Mouse (Mus musculus): Measurements from ENCODE around the gene Hexa. TPM values are rescaled to one million over a fixed set of nuclear protein-coding genes. Genes with fewer than 3 reads are reported as not detected.

Gene Hexa
- polyA plus RNA-seq, 1 experiment from 2014 or later: 31.0 TPM

GRCm38 (mm10) chr9:59610950-59611349 is 71.6 kb downstream of the Hexa start:
- no peak overlapping the region for H3K27ac ChIP-seq (ENCODE audit: low read depth)
- no peak for DNase-seq
- no peak overlapping the region for H3K4me3 ChIP-seq (ENCODE audit: low read depth, low read length)
- ATAC-seq: no peak
- H3K4me1 ChIP-seq (ENCODE audit: insufficient read depth): no peaks in the 10 kb centered on the region
- 77% methylated on average over 2 of the region's 2 CpGs for WGBS (ENCODE audit: insufficient replicate concordance)
- no peak for TF ChIP-seq CTCF (IDR thresholded peaks at IDR 0.05; ENCODE audit: low read depth)
- TF ChIP-seq EP300 (IDR thresholded peaks at IDR 0.05; ENCODE audit: low read depth): no peak
- H3K9ac ChIP-seq (replicated peaks): no peak overlapping the region
- H3K27me3 ChIP-seq (ENCODE audit: insufficient read depth, low read length): peaks cover 19% of the 10 kb centered on the region; the same call in 1 of the 2 replicates
- no peak overlapping the region for H3K4me2 ChIP-seq (ENCODE audit: low read depth, low read length)
- no peaks in the 10 kb centered on the region for H3K9me3 ChIP-seq (ENCODE audit: low read length)
- no peaks in the 10 kb centered on the region for H3K36me3 ChIP-seq (replicated peaks; ENCODE audit: insufficient read depth, low read length)

Other genes with a start within 250 kb of the Hexa start
- 24.1 and 24.6 TPM in 2 replicates for gene Adpgk, start 248.0 kb upstream of the Hexa start, polyA plus RNA-seq (2015; fragmentation: Nextera tagmentation; extraction: Ambion mirVana)
- gene Bbs4, start 186.0 kb upstream of the Hexa start, polyA plus RNA-seq (2015; fragmentation: Nextera tagmentation; extraction: Ambion mirVana): 1.8 and 2.4 TPM in 2 replicates
- 3.4 and 4.1 TPM in 2 replicates for gene Arih1, start 52.9 kb upstream of the Hexa start, polyA plus RNA-seq (2015; fragmentation: Nextera tagmentation; extraction: Ambion mirVana)
- gene Tmem202, start 307 bp downstream of the Hexa start, polyA plus RNA-seq (2015; fragmentation: Nextera tagmentation; extraction: Ambion mirVana): 0.19 TPM in 2 replicates
- gene Celf6, start 38.4 kb downstream of the Hexa start, polyA plus RNA-seq (2015; fragmentation: Nextera tagmentation; extraction: Ambion mirVana): not detected in 2 replicates
- 3.0 and 3.5 TPM in 2 replicates for gene Parp6, start 77.7 kb downstream of the Hexa start, polyA plus RNA-seq (2015; fragmentation: Nextera tagmentation; extraction: Ambion mirVana)
- 108 and 117 TPM in 2 replicates for gene Pkm, start 116.8 kb downstream of the Hexa start, polyA plus RNA-seq (2015; fragmentation: Nextera tagmentation; extraction: Ambion mirVana)
- 0.21 and 0.22 TPM in 2 replicates for gene Gramd2, start 140.6 kb downstream of the Hexa start, polyA plus RNA-seq (2015; fragmentation: Nextera tagmentation; extraction: Ambion mirVana)
- 1.6 and 2.1 TPM in 2 replicates for gene Senp8, start 211.2 kb downstream of the Hexa start, polyA plus RNA-seq (2015; fragmentation: Nextera tagmentation; extraction: Ambion mirVana)
- 2.7 and 2.9 TPM in 2 replicates for gene Myo9a, start 211.4 kb downstream of the Hexa start, polyA plus RNA-seq (2015; fragmentation: Nextera tagmentation; extraction: Ambion mirVana)

Data from liver, postnatal 0 days (tissue).